Mouse (Mus musculus) spleen, adult 2 months (tissue): ENCODE results near the gene Psd.

Source experiments
- CTCF ChIP-seq: fragments of 200-500 bp; IDR thresholded peaks from 2 replicates; pipeline ENCODE4 v1.5.1; 2011; ENCODE audit warnings: mild to moderate bottlenecking, inconsistent platforms; ENCODE audit not compliant: insufficient read depth, insufficient read length, insufficient replicate concordance; ENCODE audit errors: extremely low read depth
- POLR2A ChIP-seq: fragments of 200-500 bp; IDR thresholded peaks from 2 replicates; pipeline ENCODE4 v1.6.1; 2011; ENCODE audit warnings: low read depth, low read length, inconsistent platforms

- TF ChIP-seq CTCF = no peak
- TF ChIP-seq POLR2A = no peak
These were observed 47.6 kb upstream of the Psd start for GRCm38 (mm10) chr19:46374477-46375088.
